Mouse (Mus musculus): Measurements from ENCODE around the gene Qrsl1. TPM values are rescaled to one million over a fixed set of nuclear protein-coding genes. Genes with fewer than 3 reads are reported as not detected.

Gene Qrsl1
- polyA plus RNA-seq, 1 experiment from 2014 or later, result 21.6 TPM

- Histone ChIP-seq H3K9me3 (no peaks in the 10 kb centered on the region), H3K4me3 (no peak overlapping the region), H3K4me1 (replicated peaks) (no peaks in the 10 kb centered on the region), H3K27me3 (no peaks in the 10 kb centered on the region), H3K27ac (replicated peaks) (no peak overlapping the region), H3K9ac (no peak overlapping the region), H3K4me2 (no peak overlapping the region), H3K36me3 (no peaks in the 10 kb centered on the region)
- ATAC-seq (ENCODE audit: low FRiP score, low read depth), result no peak
- whole genome bisulfite sequencing, result 94% methylated on average over 8 of the region's 8 CpGs
Observed at GRCm38 (mm10) chr10:43910873-43911142, 9.3 kb upstream of the Qrsl1 start.

GRCm38 (mm10) chr10:43910032-43910872 is 8.7 kb upstream of the Qrsl1 start:
- Histone ChIP-seq H3K4me3 (no peak overlapping the region), H3K4me1 (replicated peaks) (no peaks in the 10 kb centered on the region), H3K36me3 (no peaks in the 10 kb centered on the region), H3K9me3 (no peaks in the 10 kb centered on the region), H3K27ac (replicated peaks) (no peak overlapping the region), H3K9ac (no peak overlapping the region), H3K4me2 (no peak overlapping the region), H3K27me3 (no peaks in the 10 kb centered on the region)
- ATAC-seq (ENCODE audit: low FRiP score, low read depth), result no peak
- WGBS, result 89% methylated on average over 12 of the region's 12 CpGs

- no peak for ATAC-seq (ENCODE audit: low FRiP score, low read depth)
Observed at GRCm38 (mm10) chr10:43904569-43904968, 3.0 kb upstream of the Qrsl1 start.

GRCm38 (mm10) chr10:43900883-43901570 is 518 bp downstream of the Qrsl1 start:
- peak overlapping the region; percentile 65 for H3K4me2 ChIP-seq
- H3K36me3 ChIP-seq, result no peaks in the 10 kb centered on the region
- H3K9ac ChIP-seq, result peak overlapping the region; percentile 64
- WGBS, result 9% methylated on average over 30 of the region's 30 CpGs
- peaks cover 17% of the 10 kb centered on the region for H3K4me1 ChIP-seq (replicated peaks)
- no peak for ATAC-seq (ENCODE audit: low FRiP score, low read depth)
- H3K4me3 ChIP-seq, result peak overlapping the region; percentile 81
- no peaks in the 10 kb centered on the region for H3K9me3 ChIP-seq
- no peaks in the 10 kb centered on the region for H3K27me3 ChIP-seq
- H3K27ac ChIP-seq (replicated peaks), result peak overlapping the region; percentile 79

More at GRCm38 (mm10) chr10:43904569-43904968, 3.0 kb upstream of the Qrsl1 start:
- Histone ChIP-seq H3K4me1 (replicated peaks) (peaks cover 17% of the 10 kb centered on the region), H3K27me3 (no peaks in the 10 kb centered on the region), H3K36me3 (no peaks in the 10 kb centered on the region), H3K4me3 (no peak overlapping the region), H3K4me2 (no peak overlapping the region), H3K9ac (no peak overlapping the region), H3K9me3 (no peaks in the 10 kb centered on the region), H3K27ac (replicated peaks) (no peak overlapping the region)
- 100% methylated on average over 1 of the region's 1 CpGs for WGBS

GRCm38 (mm10) chr10:43898276-43898675 is 3.3 kb downstream of the Qrsl1 start:
- WGBS, result 89% methylated on average over 7 of the region's 7 CpGs
- H3K4me1 ChIP-seq (replicated peaks), result peaks cover 15% of the 10 kb centered on the region

GRCm38 (mm10) chr10:43896065-43896464 is 5.5 kb downstream of the Qrsl1 start:
- Histone ChIP-seq H3K4me1 (replicated peaks) (peaks cover 4% of the 10 kb centered on the region; the same call in 1 of the 2 replicates), H3K27ac (replicated peaks) (no peak overlapping the region), H3K9me3 (no peaks in the 10 kb centered on the region), H3K9ac (no peak overlapping the region), H3K4me2 (no peak overlapping the region), H3K36me3 (peaks cover 19% of the 10 kb centered on the region), H3K4me3 (no peak overlapping the region), H3K27me3 (no peaks in the 10 kb centered on the region)
- no peak for ATAC-seq (ENCODE audit: low FRiP score, low read depth)
- 94% methylated on average over 8 of the region's 8 CpGs for WGBS

More at GRCm38 (mm10) chr10:43898276-43898675, 3.3 kb downstream of the Qrsl1 start:
- Histone ChIP-seq H3K4me3 (no peak overlapping the region), H3K27me3 (no peaks in the 10 kb centered on the region), H3K9me3 (no peaks in the 10 kb centered on the region), H3K36me3 (peaks cover 12% of the 10 kb centered on the region; the same call in 1 of the 2 replicates), H3K9ac (no peak overlapping the region), H3K27ac (replicated peaks) (no peak overlapping the region), H3K4me2 (no peak overlapping the region)
- no peak for ATAC-seq (ENCODE audit: low FRiP score, low read depth)

GRCm38 (mm10) chr10:43892971-43893370 is 8.6 kb downstream of the Qrsl1 start:
- 97% methylated on average over 4 of the region's 4 CpGs for WGBS
- peaks cover 19% of the 10 kb centered on the region for H3K36me3 ChIP-seq
- H3K4me3 ChIP-seq, result no peak overlapping the region

GRCm38 (mm10) chr10:43888976-43889375 is 12.6 kb downstream of the Qrsl1 start:
- no peaks in the 10 kb centered on the region for H3K27me3 ChIP-seq
- no peaks in the 10 kb centered on the region for H3K4me1 ChIP-seq (replicated peaks)
- no peak overlapping the region for H3K9ac ChIP-seq
- WGBS, result 90% methylated on average over 16 of the region's 16 CpGs
- no peak overlapping the region for H3K4me2 ChIP-seq
- H3K4me3 ChIP-seq, result no peak overlapping the region
- H3K36me3 ChIP-seq, result peaks cover 23% of the 10 kb centered on the region
- no peak for ATAC-seq (ENCODE audit: low FRiP score, low read depth)
- no peaks in the 10 kb centered on the region for H3K9me3 ChIP-seq
- no peak overlapping the region for H3K27ac ChIP-seq (replicated peaks)

More at GRCm38 (mm10) chr10:43892971-43893370, 8.6 kb downstream of the Qrsl1 start:
- Histone ChIP-seq H3K27ac (replicated peaks) (no peak overlapping the region), H3K9ac (no peak overlapping the region), H3K9me3 (no peaks in the 10 kb centered on the region), H3K4me2 (no peak overlapping the region), H3K27me3 (no peaks in the 10 kb centered on the region), H3K4me1 (replicated peaks) (no peaks in the 10 kb centered on the region)
- no peak for ATAC-seq (ENCODE audit: low FRiP score, low read depth)

GRCm38 (mm10) chr10:43887676-43888075 is 13.9 kb downstream of the Qrsl1 start:
- H3K27me3 ChIP-seq, result no peaks in the 10 kb centered on the region
- H3K4me2 ChIP-seq, result no peak overlapping the region
- no peak for ATAC-seq (ENCODE audit: low FRiP score, low read depth)
- no peaks in the 10 kb centered on the region for H3K4me1 ChIP-seq (replicated peaks)
- H3K27ac ChIP-seq (replicated peaks), result no peak overlapping the region
- no peaks in the 10 kb centered on the region for H3K9me3 ChIP-seq
- 63% methylated on average over 9 of the region's 9 CpGs for WGBS
- H3K4me3 ChIP-seq, result no peak overlapping the region
- no peak overlapping the region for H3K9ac ChIP-seq
- peaks cover 12% of the 10 kb centered on the region for H3K36me3 ChIP-seq

- 96% methylated on average over 1 of the region's 1 CpGs for WGBS
- ATAC-seq (ENCODE audit: low FRiP score, low read depth), result no peak
- no peak overlapping the region for H3K27ac ChIP-seq (replicated peaks)
- no peaks in the 10 kb centered on the region for H3K36me3 ChIP-seq
- no peaks in the 10 kb centered on the region for H3K27me3 ChIP-seq
- H3K4me3 ChIP-seq, result no peak overlapping the region
- H3K9me3 ChIP-seq, result no peaks in the 10 kb centered on the region
- no peaks in the 10 kb centered on the region for H3K4me1 ChIP-seq (replicated peaks)
- H3K9ac ChIP-seq, result no peak overlapping the region
- no peak overlapping the region for H3K4me2 ChIP-seq
Observed at GRCm38 (mm10) chr10:43871458-43871857, 30.1 kb downstream of the Qrsl1 start.

GRCm38 (mm10) chr10:43870752-43871151 is 30.8 kb downstream of the Qrsl1 start:
- Histone ChIP-seq H3K4me1 (replicated peaks) (no peaks in the 10 kb centered on the region), H3K4me2 (no peak overlapping the region), H3K9ac (no peak overlapping the region), H3K9me3 (no peaks in the 10 kb centered on the region), H3K4me3 (no peak overlapping the region), H3K27ac (replicated peaks) (no peak overlapping the region), H3K36me3 (no peaks in the 10 kb centered on the region), H3K27me3 (no peaks in the 10 kb centered on the region)
- ATAC-seq (ENCODE audit: low FRiP score, low read depth), result no peak
- 73% methylated on average over 10 of the region's 10 CpGs for WGBS

GRCm38 (mm10) chr10:43856351-43856750 is 45.2 kb downstream of the Qrsl1 start:
- Histone ChIP-seq H3K4me3 (no peak overlapping the region), H3K27ac (replicated peaks) (no peak overlapping the region), H3K9ac (no peak overlapping the region), H3K4me2 (no peak overlapping the region), H3K27me3 (no peaks in the 10 kb centered on the region), H3K36me3 (no peaks in the 10 kb centered on the region), H3K9me3 (no peaks in the 10 kb centered on the region), H3K4me1 (replicated peaks) (no peaks in the 10 kb centered on the region)
- 88% methylated on average over 3 of the region's 3 CpGs for WGBS
- ATAC-seq (ENCODE audit: low FRiP score, low read depth), result no peak

Data from hindbrain, embryonic 15.5 days (tissue).